Mouse (Mus musculus) lung, embryonic 16.5 days (tissue): ENCODE measurements around the gene Slc17a2. TPM values are rescaled to one million over a fixed set of nuclear protein-coding genes. Genes with fewer than 3 reads are reported as not detected.
"Not testable (repeated sequence)": the region's sequence is repeated elsewhere in the genome, so short reads cannot be mapped to it uniquely, and the experiment has no call there.

Experiments used
- ATAC-seq: fragments of 200-750 bp; cut with Nextera tagmentation; 2 replicates; pipeline ENCODE4 v1.8.0; 2017; ENCODE audit warnings: low read depth, mild to moderate bottlenecking, moderate library complexity
- H3K27ac ChIP-seq: fragments of 300-500 bp; sonication (generic); 2 replicates; pipeline ENCODE4 v1.5.1; 2014; ENCODE audit warnings: mild to moderate bottlenecking, control low read depth, low read length
- H3K27me3 ChIP-seq: fragments of 300-500 bp; sonication (generic); 2 replicates; pipeline ENCODE4 v1.6.1; 2014; ENCODE audit warnings: low read depth, low read length, mixed read lengths; ENCODE audit not compliant: control insufficient read depth, insufficient read depth
- H3K36me3 ChIP-seq: fragments of 300-500 bp; sonication (generic); 2 replicates; pipeline ENCODE4 v1.6.1; 2014; ENCODE audit warnings: low read length; ENCODE audit not compliant: control insufficient read depth, insufficient read depth
- H3K4me1 ChIP-seq: fragments of 300-500 bp; sonication (generic); replicated peaks from 2 replicates; pipeline ENCODE4 v1.6.1; 2014; ENCODE audit warnings: low read length, mixed read lengths; ENCODE audit not compliant: control insufficient read depth, insufficient read depth
- H3K4me2 ChIP-seq: fragments of 300-500 bp; sonication (generic); 2 replicates; pipeline ENCODE4 v1.6.1; 2014; ENCODE audit warnings: low read depth, low read length, control low read depth
- H3K4me3 ChIP-seq: fragments of 300-500 bp; sonication (generic); 2 replicates; pipeline ENCODE4 v1.5.1; 2014; ENCODE audit warnings: mild to moderate bottlenecking, low read length, control low read depth
- H3K9ac ChIP-seq: fragments of 300-500 bp; sonication (generic); 2 replicates; pipeline ENCODE4 v1.6.1; 2014; ENCODE audit warnings: low read length, control low read depth
- H3K9me3 ChIP-seq: fragments of 300-500 bp; sonication (generic); 2 replicates; pipeline ENCODE4 v1.6.1; 2016; ENCODE audit warnings: low read length; ENCODE audit not compliant: control insufficient read depth
- WGBS: fragments of 180-500 bp; shearing (Covaris S2); extraction: QIAGEN DNeasy Blood & Tissue Kit; methylation state at CpG from one replicate; pipeline ENCODE4 v1.1.7; 2014; 5-methylcytosine and 5-hydroxymethylcytosine counted together
- polyA plus RNA-seq: library from polyadenylated mRNA; unstranded; fragments of >200 nt; fragmentation: Nextera tagmentation; extraction: Ambion mirVana; gene quantifications from 2 replicates; pipeline ENCODE4 v1.2.1, GENCODE M21; 2015

Slc17a2 gene
- polyA plus RNA-seq, 1 experiment from 2014 or later = not detected

DNA sequence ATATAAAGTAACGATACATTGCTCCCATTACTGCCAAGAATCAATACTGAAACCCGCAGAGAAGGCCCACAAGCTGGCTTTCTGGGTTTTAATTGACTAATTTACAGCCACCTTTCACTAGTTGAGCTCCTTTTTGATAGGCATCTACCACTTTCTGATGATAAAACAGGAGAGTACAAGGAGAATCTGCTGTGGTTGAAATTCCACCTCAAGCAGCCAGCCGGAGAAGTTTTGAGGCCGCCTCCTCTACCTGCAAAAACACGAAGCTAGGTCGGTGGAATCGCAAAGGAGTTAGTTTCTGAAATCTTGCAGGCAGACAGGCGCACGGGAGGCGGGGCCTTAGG is 43.6 kb upstream of the Slc17a2 start:
- 1% methylated on average over 10 of the region's 10 CpGs for WGBS
- H3K9ac ChIP-seq = peak overlapping the region; percentile 61
- peaks cover 18% of the 10 kb centered on the region for H3K4me1 ChIP-seq
- H3K27me3 ChIP-seq = no peaks in the 10 kb centered on the region
- peak overlapping the region; percentile 95 for H3K27ac ChIP-seq
- no peak for ATAC-seq
- peak overlapping the region; percentile 53 for H3K4me3 ChIP-seq
- no peaks in the 10 kb centered on the region for H3K9me3 ChIP-seq
- H3K36me3 ChIP-seq = no peaks in the 10 kb centered on the region
- peak overlapping the region; percentile 77 for H3K4me2 ChIP-seq

DNA sequence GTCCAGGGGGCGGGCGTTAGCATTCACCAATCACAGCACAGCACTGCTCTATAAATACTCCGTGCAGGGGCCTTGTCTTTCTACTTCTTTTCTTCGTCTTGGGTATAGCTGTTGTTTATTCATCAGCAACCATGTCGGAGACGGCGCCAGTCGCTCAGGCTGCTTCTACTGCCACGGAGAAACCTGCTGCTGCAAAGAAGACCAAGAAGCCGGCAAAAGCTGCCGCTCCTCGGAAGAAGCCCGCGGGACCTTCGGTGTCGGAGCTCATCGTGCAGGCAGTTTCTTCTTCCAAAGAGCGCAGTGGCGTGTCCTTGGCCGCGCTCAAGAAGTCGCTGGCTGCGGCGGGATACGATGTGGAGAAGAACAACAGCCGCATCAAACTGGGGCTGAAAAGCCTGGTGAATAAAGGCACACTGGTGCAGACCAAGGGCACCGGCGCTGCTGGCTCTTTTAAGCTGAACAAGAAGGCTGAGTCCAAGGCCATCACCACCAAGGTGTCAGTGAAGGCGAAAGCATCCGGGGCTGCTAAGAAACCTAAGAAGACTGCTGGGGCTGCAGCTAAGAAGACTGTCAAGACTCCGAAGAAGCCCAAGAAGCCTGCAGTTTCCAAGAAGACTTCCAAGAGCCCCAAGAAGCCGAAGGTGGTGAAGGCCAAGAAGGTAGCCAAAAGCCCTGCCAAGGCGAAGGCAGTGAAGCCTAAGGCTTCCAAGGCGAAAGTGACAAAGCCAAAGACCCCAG is 43.0 kb upstream of the Slc17a2 start, which contains the start of gene Hist1h1a:
Gene Hist1h1a, plus strand, starts transcription at position 81 of the 738 bp plus-strand sequence.
- WGBS = 2% methylated on average over 34 of the region's 34 CpGs
- Histone ChIP-seq H3K27ac (peak within 1 kb of the TSS; percentile 95), H3K9ac (peak within 1 kb of the TSS; percentile 74), H3K36me3 (no peaks in the 10 kb centered on the region), H3K4me3 (peak within 1 kb of the TSS; percentile 57), H3K9me3 (no peaks in the 10 kb centered on the region), H3K4me1 (peaks cover 18% of the 10 kb centered on the region), H3K4me2 (peak within 1 kb of the TSS; percentile 77), H3K27me3 (no peaks in the 10 kb centered on the region)
- peak; percentile 71 for ATAC-seq

DNA sequence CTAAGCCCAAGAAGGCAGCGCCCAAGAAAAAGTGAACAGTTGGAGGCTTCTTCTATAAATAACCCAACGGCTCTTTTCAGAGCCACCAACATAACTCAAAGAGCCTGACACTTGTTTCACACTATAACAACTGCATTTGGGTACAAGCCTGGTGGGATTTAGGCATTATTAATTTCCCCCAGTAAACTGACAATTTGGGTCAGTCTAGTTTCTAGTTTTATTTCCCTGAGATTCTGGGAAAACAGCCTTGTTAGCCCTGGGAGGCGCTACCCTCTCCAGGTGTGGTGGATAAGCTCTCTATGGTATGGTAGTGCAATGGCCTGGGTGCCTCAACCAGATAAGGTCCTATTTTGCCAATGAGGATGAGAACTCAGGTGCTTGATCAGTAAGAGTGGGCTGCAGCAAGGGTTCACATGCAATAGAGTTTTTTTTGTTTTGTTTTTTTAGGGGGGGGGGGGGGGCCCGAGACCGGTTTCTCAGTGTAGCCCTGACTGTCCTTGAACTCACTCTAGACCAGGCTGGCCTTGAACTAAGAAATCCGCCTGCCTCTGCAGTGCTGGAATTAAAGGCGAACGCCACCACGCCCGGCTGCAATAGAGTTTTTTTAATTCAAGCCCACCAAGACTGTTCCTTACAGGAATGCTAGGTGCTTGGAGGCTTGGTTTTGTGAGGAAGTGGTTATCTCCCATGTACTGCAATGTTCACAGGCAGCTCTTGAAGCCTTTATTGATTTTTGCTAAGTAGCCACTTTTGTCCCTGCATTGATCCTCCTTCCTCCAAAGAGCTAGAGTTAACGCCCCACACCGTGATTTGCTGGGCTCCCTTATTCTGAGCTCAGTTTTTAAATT is 42.2 kb upstream of the Slc17a2 start:
- H3K27ac ChIP-seq = peak overlapping the region; percentile 95
- no peak for ATAC-seq
- H3K4me3 ChIP-seq = peak overlapping the region; percentile 57
- WGBS = 30% methylated on average over 12 of the region's 12 CpGs
- H3K4me2 ChIP-seq = peak overlapping the region; percentile 77
- H3K4me1 ChIP-seq = peaks cover 18% of the 10 kb centered on the region
- peak overlapping the region; percentile 74 for H3K9ac ChIP-seq
- no peaks in the 10 kb centered on the region for H3K27me3 ChIP-seq
- no peaks in the 10 kb centered on the region for H3K9me3 ChIP-seq
- H3K36me3 ChIP-seq = no peaks in the 10 kb centered on the region

DNA sequence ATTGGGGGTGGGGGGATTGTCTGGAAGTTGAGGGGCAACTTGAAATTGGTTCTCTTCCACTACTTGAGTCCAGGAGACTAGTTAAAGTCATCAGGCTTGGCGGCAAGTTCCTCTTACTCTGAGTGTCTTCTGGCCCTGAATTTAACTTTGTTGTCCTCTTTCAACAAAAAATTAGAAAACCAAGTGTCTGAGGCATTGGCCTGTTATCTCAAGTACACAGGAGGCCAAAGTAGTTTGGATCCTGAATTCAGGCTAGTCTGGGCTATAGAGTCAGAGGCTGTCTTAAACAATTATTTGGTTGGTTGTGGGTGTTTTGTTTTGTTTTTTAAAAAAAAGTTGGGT is 41.6 kb upstream of the Slc17a2 start:
- ATAC-seq = no peak
- no peak overlapping the region for H3K4me3 ChIP-seq
- H3K9ac ChIP-seq = no peak overlapping the region
- no peak overlapping the region for H3K4me2 ChIP-seq
- WGBS = 33% methylated on average over 1 of the region's 1 CpGs
- H3K27me3 ChIP-seq = no peaks in the 10 kb centered on the region
- peak overlapping the region; percentile 33; the same call in 1 of the 2 replicates for H3K27ac ChIP-seq
- H3K9me3 ChIP-seq = no peaks in the 10 kb centered on the region
- H3K36me3 ChIP-seq = no peaks in the 10 kb centered on the region
- H3K4me1 ChIP-seq = peaks cover 14% of the 10 kb centered on the region

DNA sequence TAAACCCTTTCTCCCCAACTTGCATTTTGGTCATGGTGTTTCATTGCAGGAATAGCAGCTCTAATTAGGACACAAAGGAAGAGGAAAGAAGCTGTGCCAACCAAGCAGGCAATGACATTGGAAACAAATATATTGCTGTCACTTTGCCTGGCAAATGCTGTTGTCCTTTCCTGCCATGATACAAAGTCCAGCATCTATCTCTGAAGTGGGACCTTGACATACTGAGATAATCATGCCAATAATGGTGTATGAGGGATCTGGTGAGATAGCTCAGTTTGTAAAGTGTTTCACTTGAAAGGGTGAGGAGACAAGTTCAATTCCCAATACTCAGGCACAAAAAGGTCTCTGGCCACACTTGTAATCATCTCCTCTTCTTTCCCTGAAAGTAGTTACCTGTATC is 40.0 kb upstream of the Slc17a2 start:
- Histone ChIP-seq H3K4me1 (peaks cover 10% of the 10 kb centered on the region), H3K9me3 (no peaks in the 10 kb centered on the region), H3K36me3 (no peaks in the 10 kb centered on the region), H3K4me3 (no peak overlapping the region), H3K27me3 (no peaks in the 10 kb centered on the region), H3K4me2 (no peak overlapping the region), H3K9ac (no peak overlapping the region), H3K27ac (no peak overlapping the region)
- no peak for ATAC-seq

DNA sequence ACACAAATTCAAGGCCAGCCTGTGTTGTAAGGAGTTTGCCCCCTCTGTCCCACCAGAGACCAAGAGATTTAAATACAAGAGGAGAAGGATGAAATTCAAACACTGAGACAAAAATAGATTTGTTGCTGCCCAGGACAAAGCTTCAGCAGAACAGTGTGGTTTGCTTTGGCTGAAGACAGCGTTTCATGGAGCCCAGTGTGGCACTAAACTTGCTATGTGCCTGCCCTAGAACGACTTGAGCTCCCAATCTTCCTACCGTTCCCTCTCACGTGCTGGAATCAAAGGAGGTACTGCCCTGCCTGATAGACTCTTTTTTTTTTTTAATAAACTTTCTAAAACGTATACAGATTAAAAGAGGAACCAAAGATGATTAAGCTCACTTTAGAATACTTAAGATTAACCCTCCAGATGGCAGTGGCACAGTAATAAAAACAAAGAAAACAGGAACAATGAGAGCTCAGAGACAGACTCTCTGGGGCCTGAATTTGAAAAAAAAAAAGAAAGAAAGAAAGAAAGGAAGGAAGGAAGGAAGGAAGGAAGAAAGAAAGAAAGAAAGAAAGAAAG is 37.9 kb upstream of the Slc17a2 start:
- no peak overlapping the region for H3K4me3 ChIP-seq
- no peak overlapping the region for H3K4me2 ChIP-seq
- H3K27ac ChIP-seq = no peak overlapping the region
- H3K9ac ChIP-seq = no peak overlapping the region
- H3K36me3 ChIP-seq = no peaks in the 10 kb centered on the region
- H3K27me3 ChIP-seq = no peaks in the 10 kb centered on the region
- no peak for ATAC-seq
- WGBS = 39% methylated on average over 5 of the region's 5 CpGs
- peaks cover 12% of the 10 kb centered on the region for H3K4me1 ChIP-seq
- H3K9me3 ChIP-seq = no peaks in the 10 kb centered on the region

DNA sequence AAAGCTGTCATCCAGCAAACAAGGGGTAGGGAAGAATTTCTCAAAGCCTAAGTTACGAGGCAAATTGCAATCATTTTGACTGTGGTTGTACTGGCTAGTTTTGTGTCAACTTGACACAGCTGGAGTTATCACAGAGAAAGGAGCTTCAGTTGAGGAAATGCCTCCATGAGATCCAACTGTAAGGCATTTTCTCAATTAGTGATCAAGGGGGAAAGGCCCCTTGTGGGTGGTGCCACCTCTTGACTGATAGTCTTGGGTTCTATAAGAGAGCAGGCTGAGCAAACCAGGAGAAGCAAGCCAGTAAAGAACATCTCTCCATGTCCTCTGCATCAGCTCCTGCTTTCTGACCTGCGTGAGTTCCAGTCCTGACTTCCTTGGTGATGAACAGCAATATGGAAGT is 37.2 kb upstream of the Slc17a2 start, which contains the start of gene Trim38:
Gene Trim38, plus strand, starts transcription at position 301 of the 400 bp plus-strand sequence.
- H3K9ac ChIP-seq, ATAC-seq, H3K27ac ChIP-seq, H3K36me3 ChIP-seq, H3K4me1 ChIP-seq, H3K4me2 ChIP-seq, H3K27me3 ChIP-seq, H3K4me3 ChIP-seq, H3K9me3 ChIP-seq: not testable (repeated sequence)
- 79% methylated on average over 2 of the region's 2 CpGs for WGBS

DNA sequence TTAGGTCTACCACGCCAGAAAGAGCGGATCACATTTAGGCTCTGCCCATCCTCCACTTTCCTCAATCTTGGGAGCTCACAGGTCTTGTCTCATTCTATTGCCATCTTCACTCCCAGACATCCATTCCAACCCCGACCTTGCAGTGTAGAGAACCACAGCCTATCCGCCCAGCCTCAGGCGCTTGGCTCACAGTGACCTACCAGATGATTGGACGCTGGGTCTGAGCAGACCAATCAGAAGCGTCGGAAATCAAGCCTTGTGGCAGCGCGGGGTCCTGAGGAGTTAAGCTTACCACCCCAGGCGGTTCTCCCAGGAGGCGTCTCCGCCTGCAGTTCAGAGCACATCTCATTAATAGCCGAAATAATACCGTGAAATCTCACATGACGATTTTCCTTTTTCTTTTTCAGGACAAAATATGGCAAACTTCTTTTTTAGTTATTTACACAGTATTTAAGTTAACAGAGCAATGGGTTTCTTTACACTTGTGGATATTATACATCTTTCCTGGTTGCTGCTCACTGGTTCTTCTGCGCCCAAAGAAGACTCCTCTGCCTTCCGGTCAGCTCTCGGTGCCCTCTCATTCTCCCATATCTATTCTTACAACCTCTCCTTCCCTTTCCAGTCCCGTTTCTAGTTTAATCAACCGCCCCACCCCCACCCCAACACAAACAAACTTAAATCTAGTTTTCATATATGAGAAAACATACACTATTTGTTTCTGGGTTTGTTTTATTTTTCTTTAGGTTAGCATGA is 34.1 kb upstream of the Slc17a2 start:
- Histone ChIP-seq H3K9me3 (no peaks in the 10 kb centered on the region), H3K4me3 (0 out of 2 replicates have a peak overlapping the region, but pooled peaks have one; percentile 1), H3K4me2 (peak overlapping the region; percentile 43), H3K36me3 (no peaks in the 10 kb centered on the region), H3K4me1 (0 out of 2 replicates have a peak, but pooled peaks cover 3% of the 10 kb centered on the region), H3K27ac (no peak overlapping the region), H3K9ac (no peak overlapping the region), H3K27me3 (no peaks in the 10 kb centered on the region)
- peak; percentile 95 for ATAC-seq
- WGBS = 22% methylated on average over 21 of the region's 21 CpGs
